Mouse (Mus musculus) left cerebral cortex, postnatal 4 days (tissue): ENCODE results near the gene Ddx54. TPM values are rescaled to one million over a fixed set of nuclear protein-coding genes. Genes with fewer than 3 reads are reported as not detected.

Experiments used
- DNase-seq: peaks from one replicate; pipeline ENCODE4 v3.0.0-alpha.2; 2022
- intact Hi-C: fragments of 180-260 bp; cut with DNase I; formaldehyde crosslinking; loops from one replicate; pipeline ENCODE4 v1.15.1; 2025
- total RNA-seq, 2 experiments: library from RNA; stranded (reverse); gene quantifications; 2 replicates each; pipeline ENCODE4 v1.2.3; 2021

Ddx54 gene
- total RNA-seq = 10 to 100 TPM; 52.0 to 55.4 TPM

GRCm38 (mm10) chr5:120612442-120612821 lies at the start of gene Ddx54, which contains the start of gene Rita1:
Gene Ddx54, plus strand, starts transcription at chr5:120612739.
Gene Rita1, minus strand, starts transcription at chr5:120612589.
- DNase-seq = peak; percentile 98
- intact Hi-C loops = no loop called here

GRCm38 (mm10) chr5:120562956-120563913 lies 49.3 kb upstream of the Ddx54 start:
- no peak for DNase-seq
- intact Hi-C loops = no loop called here

- intact Hi-C loops = no loop called here
Observed at GRCm38 (mm10) chr5:120563914-120564311, 48.6 kb upstream of the Ddx54 start.

GRCm38 (mm10) chr5:120565171-120565905 lies 47.2 kb upstream of the Ddx54 start:
- intact Hi-C loops = no loop called here

More at GRCm38 (mm10) chr5:120563914-120564311, 48.6 kb upstream of the Ddx54 start:
- no peak for DNase-seq

DNA sequence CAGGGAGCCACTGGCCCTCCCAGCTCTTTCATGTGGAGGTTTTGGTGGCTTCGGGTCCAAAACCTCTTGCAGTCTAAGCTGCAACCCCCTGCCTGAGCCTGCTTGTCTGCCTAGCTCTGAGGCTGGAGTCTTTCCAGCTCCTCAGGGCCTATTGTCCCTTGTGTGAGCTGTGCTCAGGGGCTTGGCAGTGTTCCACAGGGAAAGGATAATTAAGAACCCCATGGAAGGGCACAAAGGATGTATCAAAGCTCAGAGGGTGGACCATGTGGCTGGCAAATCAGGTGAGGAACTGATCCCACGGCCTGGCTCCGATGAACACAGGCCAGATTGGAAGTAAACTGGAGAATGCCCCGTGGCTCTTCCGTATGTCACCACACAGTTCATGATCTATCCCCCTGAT lies 46.4 kb upstream of the Ddx54 start:
- peak; percentile 90 for DNase-seq
- intact Hi-C loops = no loop called here

More at GRCm38 (mm10) chr5:120565171-120565905, 47.2 kb upstream of the Ddx54 start:
- no peak for DNase-seq

DNA sequence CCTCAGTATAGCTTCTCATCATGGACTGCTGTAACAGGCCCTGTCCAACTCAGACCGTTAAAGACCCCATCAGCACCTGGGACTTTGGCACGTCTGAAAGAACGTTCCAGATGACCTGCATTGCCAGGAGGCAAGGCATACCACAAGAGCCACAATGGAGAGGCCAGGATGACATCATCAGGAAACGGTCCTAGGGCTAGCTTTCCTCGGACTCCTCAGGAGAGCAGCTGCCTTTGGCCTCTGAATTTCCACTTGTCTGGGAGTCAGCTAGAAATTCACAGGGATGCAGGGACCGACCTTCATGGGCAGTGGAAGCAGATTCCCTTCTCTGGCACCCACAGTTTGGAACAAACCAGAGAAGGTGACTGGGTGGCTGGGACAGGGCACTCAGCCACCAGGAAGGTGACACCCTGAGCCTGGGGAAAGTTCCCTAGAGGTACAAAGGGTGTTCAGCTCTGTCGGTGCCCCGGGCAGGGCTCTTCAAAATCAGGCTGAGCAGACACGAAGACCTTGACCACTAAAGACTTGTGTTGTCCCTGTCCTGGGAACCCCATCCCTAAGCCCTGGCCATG lies 45.8 kb upstream of the Ddx54 start:
- DNase-seq = peak; percentile 49

GRCm38 (mm10) chr5:120567253-120567701 lies 45.3 kb upstream of the Ddx54 start:
- intact Hi-C loops = no loop called here
- DNase-seq = peak; percentile 87

More for the DNA sequence above, 45.8 kb upstream of the Ddx54 start:
- intact Hi-C loops = no loop called here

- intact Hi-C loops = no loop called here
- DNase-seq = peak; percentile 51
Observed at GRCm38 (mm10) chr5:120567761-120568211, 44.8 kb upstream of the Ddx54 start.

DNA sequence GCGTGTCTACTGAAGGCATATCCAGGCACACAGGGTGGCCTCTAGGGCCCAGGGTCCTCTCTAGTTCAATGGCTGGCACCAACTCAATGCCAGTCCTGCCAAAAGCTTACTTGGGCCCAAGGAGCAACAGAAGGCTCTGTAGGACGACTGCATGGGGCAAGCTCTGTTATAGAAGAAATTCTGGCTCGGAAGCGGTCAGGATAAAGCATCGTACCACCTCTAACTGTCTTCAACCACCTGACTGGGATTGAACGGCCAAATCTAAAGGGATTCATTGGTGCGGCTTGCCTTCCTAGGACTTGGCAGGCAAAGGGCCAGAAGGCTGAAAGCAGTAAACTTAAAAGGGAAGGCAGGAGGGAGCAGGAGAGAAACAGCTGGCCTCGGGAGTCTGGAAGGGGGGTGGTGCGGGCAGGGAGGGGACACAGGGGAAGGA lies 44.2 kb upstream of the Ddx54 start:
- DNase-seq = peak; percentile 83
- intact Hi-C loops = no loop called here

DNA sequence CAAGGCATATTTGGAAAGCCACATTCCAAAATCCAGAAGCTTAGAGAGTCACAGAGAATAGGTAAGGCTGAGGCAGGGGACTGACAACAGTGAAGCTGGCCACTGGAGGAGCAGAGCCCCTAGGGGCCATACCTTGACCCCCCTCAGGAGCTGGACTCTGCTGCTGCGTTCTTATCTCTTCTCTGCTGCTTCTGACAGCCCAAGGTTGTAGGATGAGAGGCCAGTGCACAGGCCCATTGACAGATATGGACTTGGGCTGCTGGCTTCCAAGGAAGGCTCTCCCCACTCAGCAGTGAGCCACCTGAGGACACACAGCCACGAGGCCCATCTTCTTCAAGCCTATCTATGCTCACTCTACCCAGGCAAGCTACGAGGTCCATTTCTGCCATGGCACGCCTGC lies 43.6 kb upstream of the Ddx54 start:
- intact Hi-C loops = no loop called here
- no peak for DNase-seq

GRCm38 (mm10) chr5:120569791-120570190 lies 42.7 kb upstream of the Ddx54 start:
- intact Hi-C loops = no loop called here
- DNase-seq = no peak

DNA sequence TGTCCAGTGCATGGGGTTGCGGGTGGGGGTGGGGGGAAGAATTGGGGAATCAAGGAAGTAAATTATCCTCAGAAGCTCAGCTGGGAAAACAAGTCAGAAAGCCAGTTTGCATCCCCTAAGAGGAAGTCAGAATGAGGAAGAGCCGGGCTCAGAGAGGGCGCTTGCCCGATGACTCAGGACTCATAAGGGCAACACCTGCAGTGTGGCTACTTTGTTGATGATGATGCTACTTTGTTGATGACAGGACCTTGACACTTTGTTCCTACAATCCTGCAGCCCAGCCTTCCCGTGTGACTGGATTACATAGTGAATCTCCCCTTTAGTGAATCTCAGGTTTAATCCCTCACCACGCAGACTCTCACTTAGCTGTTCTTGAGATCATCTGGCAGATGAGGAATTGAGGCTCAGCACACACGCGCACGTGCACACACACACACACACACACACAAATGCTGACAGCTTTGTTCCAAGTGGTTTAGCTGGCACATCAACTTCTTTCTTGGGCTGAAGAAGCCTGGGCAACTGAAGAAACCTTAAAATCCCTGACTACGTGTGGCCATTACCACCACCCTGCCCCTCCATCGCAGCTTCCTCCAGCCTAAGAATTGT lies 42.1 kb upstream of the Ddx54 start:
- intact Hi-C loops = no loop called here
- DNase-seq = no peak

DNA sequence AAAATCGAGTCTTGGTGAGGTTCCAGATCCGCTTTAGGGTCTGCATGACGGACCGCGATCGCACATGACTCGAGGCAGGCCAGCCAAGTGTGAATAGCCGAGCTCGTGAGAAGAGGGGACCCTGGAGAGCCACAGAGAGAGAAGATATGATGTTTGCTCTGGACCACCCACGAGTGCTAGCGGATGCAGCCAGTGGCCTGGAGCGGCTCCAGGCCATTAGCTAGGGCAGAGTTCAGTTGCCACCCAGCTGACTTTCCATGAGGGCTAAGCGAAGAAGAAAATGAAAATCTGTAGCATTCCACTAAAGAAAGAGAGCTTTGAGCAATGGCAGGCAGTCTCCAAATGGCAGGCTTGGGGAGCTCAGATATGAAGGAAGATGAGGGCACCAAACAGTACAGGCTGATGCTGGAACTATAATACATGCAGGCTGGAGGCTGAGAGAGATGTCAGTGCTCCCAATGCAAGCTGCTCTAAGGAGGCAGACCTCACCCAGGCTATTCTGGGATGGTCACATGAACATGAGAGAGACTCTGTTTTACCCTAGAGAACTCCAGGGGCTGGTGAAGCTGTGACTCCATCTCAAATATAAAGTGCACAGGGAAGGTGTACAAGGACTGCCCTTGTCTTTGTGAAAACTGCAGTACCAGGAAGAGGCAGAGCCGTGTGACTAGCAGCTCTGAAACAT lies 41.3 kb upstream of the Ddx54 start:
- peak; percentile 67 for DNase-seq
- intact Hi-C loops = no loop called here

GRCm38 (mm10) chr5:120574469-120575063 lies 38.0 kb upstream of the Ddx54 start:
- DNase-seq = peak; percentile 62
- intact Hi-C loops = no loop called here

GRCm38 (mm10) chr5:120576781-120577301 lies 35.7 kb upstream of the Ddx54 start:
- intact Hi-C loops = no loop called here
- DNase-seq = no peak

DNA sequence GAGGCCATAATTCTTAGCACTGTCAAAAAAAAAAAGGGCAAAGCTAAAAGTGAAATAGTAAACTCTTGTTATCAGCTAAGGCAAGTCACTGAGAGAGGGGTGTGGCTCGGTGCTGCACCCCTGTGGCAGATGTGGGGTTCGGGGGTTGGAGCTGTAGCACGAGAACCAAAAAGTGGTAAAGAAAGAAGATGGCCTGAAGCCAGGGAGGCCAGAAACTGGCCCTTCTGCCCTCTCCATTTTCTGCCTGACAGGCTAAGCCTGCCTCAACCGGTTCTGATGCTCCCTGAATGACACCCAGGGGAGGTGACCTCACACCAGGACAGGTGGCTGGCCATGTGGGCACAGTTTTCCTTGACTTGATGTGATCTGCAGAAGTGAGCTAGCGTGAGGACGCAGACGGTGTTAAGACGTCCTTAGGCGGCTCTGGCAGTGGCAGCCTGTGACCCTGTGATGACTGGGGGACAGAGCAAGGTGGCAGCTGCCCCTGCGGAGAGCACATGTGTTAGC lies 34.6 kb upstream of the Ddx54 start:
- peak; percentile 56 for DNase-seq
- intact Hi-C loops = no loop called here

DNA sequence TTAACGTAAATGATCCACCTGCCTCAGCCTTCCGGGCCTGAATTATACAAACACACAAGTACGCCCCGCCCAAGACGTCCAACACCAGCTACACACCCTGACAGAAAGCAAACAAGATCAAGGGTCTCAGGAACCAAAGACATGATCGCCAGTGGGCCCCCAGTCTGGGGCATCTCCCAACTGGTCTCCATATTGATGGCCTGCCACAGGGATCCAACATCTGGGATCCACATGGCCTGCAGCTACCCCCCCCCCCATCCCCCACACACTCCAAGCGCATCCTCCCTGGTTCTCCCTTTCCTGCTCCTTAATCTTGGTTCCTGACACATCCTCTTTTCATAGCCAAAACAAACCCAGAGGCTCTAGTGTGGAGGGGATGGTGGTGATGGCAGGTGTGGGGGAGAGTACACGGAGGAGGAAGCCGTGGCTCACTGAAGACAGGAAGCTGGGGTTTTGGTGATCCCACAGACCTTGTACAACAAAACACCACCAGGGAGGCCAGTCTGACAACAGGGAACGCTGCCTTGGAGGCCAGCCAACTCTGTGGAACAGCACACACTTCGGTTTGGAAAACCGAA lies 33.9 kb upstream of the Ddx54 start:
- peak; percentile 54 for DNase-seq
- intact Hi-C loops = no loop called here

GRCm38 (mm10) chr5:120579211-120579897 lies 33.2 kb upstream of the Ddx54 start:
- no peak for DNase-seq
- intact Hi-C loops = no loop called here
